Mouse (Mus musculus) stomach, embryonic 15.5 days (tissue): ENCODE data around the gene Mslnl. TPM values are rescaled to one million over a fixed set of nuclear protein-coding genes. Genes with fewer than 3 reads are reported as not detected.
A peak's percentile ranks its signal among the peaks of the same experiment; 100 is the strongest.
"Not testable (repeated sequence)": the region's sequence is repeated elsewhere in the genome, so short reads cannot be mapped to it uniquely, and the experiment has no call there.

Experiments
- ATAC-seq: fragments of 200-750 bp; cut with Nextera tagmentation; 2 replicates; pipeline ENCODE4 v1.8.0; 2017; ENCODE audit warnings: low read depth, moderate number of reproducible peaks, moderate TSS enrichment; ENCODE audit not compliant: insufficient read depth, low FRiP score
- H3K27ac ChIP-seq: fragments of 300-500 bp; sonication (generic); 2 replicates; pipeline ENCODE4 v1.5.1; 2015; ENCODE audit warnings: mild to moderate bottlenecking, inconsistent platforms
- H3K27me3 ChIP-seq: fragments of 300-500 bp; sonication (generic); replicated peaks from 2 replicates; pipeline ENCODE4 v1.6.1; 2015; ENCODE audit warnings: inconsistent platforms
- H3K36me3 ChIP-seq: fragments of 300-500 bp; sonication (generic); 2 replicates; pipeline ENCODE4 v1.6.1; 2015; ENCODE audit warnings: inconsistent platforms
- H3K4me1 ChIP-seq: fragments of 300-500 bp; sonication (generic); 2 replicates; pipeline ENCODE4 v1.6.1; 2015; ENCODE audit warnings: inconsistent platforms
- H3K4me2 ChIP-seq: fragments of 300-500 bp; sonication (generic); 2 replicates; pipeline ENCODE4 v1.6.1; 2015; ENCODE audit warnings: mild to moderate bottlenecking, inconsistent platforms
- H3K4me3 ChIP-seq: fragments of 300-500 bp; sonication (generic); replicated peaks from 2 replicates; pipeline ENCODE4 v1.5.1; 2015; ENCODE audit warnings: inconsistent platforms
- H3K9ac ChIP-seq: fragments of 300-500 bp; sonication (generic); 2 replicates; pipeline ENCODE4 v1.6.1; 2015; ENCODE audit warnings: inconsistent platforms
- H3K9me3 ChIP-seq: fragments of 300-500 bp; sonication (generic); 2 replicates; pipeline ENCODE4 v1.6.1; 2016; ENCODE audit warnings: inconsistent platforms
- WGBS: fragments of 180-500 bp; shearing (Covaris S2); methylation state at CpG from one replicate; pipeline ENCODE4 v1.1.7; 2015; 5-methylcytosine and 5-hydroxymethylcytosine counted together
- polyA plus RNA-seq: library from polyadenylated mRNA; unstranded; fragments of >200 nt; fragmentation: Nextera tagmentation; extraction: Ambion mirVana; gene quantifications from 2 replicates; pipeline ENCODE4 v1.2.1, GENCODE M21; 2015

The Mslnl gene
- polyA plus RNA-seq, 1 experiment from 2014 or later = not detected

DNA sequence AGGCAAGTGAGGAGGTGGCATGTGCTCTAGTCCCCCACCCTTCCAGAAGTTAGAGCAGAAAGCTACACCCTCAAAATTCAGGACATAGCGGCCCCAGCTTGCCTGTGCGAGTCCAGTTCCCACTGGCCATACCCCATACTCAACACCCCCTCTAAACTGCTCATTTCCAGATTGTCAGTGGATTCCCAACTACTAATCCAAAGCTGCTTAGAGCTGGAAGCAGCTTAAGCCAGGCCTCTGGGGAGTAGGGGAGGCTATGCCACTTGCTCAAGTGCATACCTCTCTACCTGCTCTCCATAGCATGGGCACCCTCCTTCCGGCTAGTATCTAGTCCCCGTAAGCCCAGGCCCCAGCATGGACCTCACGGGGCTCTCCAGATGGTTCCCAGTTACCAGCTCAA lies 14.4 kb upstream of the Mslnl start:
- Histone ChIP-seq H3K9me3 (no peaks in the 10 kb centered on the region), H3K9ac (no peak overlapping the region), H3K27me3 (peaks cover 16% of the 10 kb centered on the region), H3K4me1 (peaks cover 24% of the 10 kb centered on the region), H3K4me3 (no peak overlapping the region), H3K27ac (no peak overlapping the region), H3K36me3 (peaks cover 7% of the 10 kb centered on the region), H3K4me2 (no peak overlapping the region)
- 91% methylated on average over 5 of the region's 5 CpGs for WGBS
- no peak for ATAC-seq

DNA sequence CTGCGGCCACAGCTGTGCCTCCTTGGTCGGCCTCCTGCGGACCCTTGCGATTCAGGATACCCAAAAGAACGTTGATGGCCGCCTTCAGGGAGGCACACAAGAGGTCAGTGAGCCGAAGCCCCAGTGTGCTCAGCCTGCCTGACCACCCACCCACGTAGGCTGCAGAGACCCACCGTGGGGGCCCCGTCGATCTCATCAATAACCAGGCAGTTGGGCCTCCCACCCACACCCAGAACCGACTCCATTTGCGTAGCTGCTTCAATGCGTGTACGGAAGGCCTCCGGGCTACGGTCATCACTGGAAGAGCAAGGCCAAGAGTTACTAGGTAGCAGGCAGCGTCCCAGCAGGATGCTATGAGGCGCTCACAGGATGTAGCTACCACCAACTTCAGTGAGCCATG lies 12.4 kb upstream of the Mslnl start:
- no peaks in the 10 kb centered on the region for H3K27me3 ChIP-seq

DNA sequence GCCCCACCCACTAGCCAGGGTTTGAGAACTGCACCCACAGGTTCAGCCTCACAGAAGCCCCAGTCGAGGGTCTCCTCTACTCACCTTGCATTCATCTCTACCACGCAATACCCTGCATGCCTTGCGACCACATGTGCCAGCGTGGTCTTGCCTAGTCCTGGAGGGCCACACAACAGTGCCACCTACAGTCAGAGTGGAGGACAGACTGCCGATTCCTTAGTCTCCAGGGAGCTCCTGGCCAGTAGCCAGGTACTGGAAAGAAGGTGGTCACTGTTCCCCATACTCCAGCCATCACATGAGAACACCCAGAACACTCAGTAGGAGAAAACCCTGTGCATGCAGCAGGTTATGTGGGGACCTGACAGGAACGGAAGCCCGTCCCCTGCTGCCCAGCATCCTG lies 11.9 kb upstream of the Mslnl start:
- H3K9me3 ChIP-seq = no peaks in the 10 kb centered on the region
- peaks cover 7% of the 10 kb centered on the region for H3K36me3 ChIP-seq
- H3K27me3 ChIP-seq = no peaks in the 10 kb centered on the region
- H3K4me2 ChIP-seq = no peak overlapping the region
- no peak overlapping the region for H3K27ac ChIP-seq
- H3K4me1 ChIP-seq = peaks cover 24% of the 10 kb centered on the region
- 84% methylated on average over 7 of the region's 7 CpGs for WGBS
- H3K9ac ChIP-seq = no peak overlapping the region
- ATAC-seq = no peak
- no peak overlapping the region for H3K4me3 ChIP-seq

More for the DNA sequence above, 12.4 kb upstream of the Mslnl start:
- no peak for ATAC-seq
- WGBS = 97% methylated on average over 19 of the region's 19 CpGs
- H3K4me2 ChIP-seq = no peak overlapping the region
- H3K9me3 ChIP-seq = no peaks in the 10 kb centered on the region
- peaks cover 7% of the 10 kb centered on the region for H3K36me3 ChIP-seq
- no peak overlapping the region for H3K4me3 ChIP-seq
- H3K4me1 ChIP-seq = peaks cover 21% of the 10 kb centered on the region
- H3K27ac ChIP-seq = no peak overlapping the region
- no peak overlapping the region for H3K9ac ChIP-seq

GRCm38 (mm10) chr17:25725264-25725663 lies 10.6 kb upstream of the Mslnl start:
- Histone ChIP-seq H3K4me1 (peaks cover 24% of the 10 kb centered on the region), H3K4me3 (no peak overlapping the region), H3K9me3 (no peaks in the 10 kb centered on the region), H3K9ac (no peak overlapping the region), H3K4me2 (no peak overlapping the region), H3K36me3 (peaks cover 7% of the 10 kb centered on the region), H3K27me3 (no peaks in the 10 kb centered on the region), H3K27ac (no peak overlapping the region)
- 87% methylated on average over 6 of the region's 6 CpGs for WGBS
- ATAC-seq = no peak

DNA sequence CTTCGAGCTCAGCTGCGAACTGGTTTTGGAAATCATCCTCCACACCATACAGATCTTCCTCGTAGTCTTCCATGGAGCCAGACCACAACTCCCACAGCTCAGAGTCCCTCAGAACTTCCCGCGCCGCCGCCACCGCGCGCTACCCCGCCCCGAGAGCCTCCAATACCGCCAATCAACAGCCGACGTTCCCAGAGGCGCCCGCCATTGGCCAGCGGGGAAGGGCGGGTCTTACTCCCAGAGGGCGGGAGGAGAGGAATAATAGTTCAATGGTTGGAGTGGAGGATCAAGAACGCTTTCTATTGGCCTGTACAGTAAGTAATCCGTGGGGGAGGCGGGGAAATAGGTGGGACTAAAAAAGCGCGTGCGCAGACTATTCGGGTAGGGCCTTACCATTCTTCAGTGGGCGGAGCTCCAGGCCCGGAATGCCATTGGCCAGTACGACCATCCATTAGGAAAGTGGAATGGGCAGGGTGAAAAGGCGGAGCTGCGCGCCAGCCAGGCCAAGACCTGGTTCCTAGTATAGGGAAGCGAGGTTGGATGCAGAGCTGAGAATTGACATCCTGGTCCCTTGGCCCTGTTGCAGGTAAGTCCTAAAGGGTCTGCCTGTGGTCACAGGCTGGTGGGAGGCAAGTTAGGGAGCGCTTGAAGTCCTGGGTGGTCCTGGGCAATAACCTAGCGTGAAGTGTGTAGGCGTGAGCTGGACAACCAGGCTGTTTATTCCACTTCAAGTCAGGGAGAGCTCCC lies 8.4 kb upstream of the Mslnl start, which contains the start of the genes Chtf18 and Rpusd1:
TSS of gene Chtf18 (minus strand) at position 155 of the 744 bp plus-strand sequence.
TSS of gene Rpusd1 (plus strand) at position 406 of the 744 bp plus-strand sequence.
- Histone ChIP-seq H3K27ac (peak within 1 kb of the TSS; percentile 28; the same call in 1 of the 2 replicates), H3K27me3 (no peaks in the 10 kb centered on the region), H3K9ac (peak within 1 kb of the TSS; percentile 69), H3K4me2 (peak within 1 kb of the TSS; percentile 97), H3K4me3 (peak within 1 kb of the TSS; percentile 69), H3K4me1 (peaks cover 24% of the 10 kb centered on the region), H3K36me3 (peaks cover 7% of the 10 kb centered on the region), H3K9me3 (no peaks in the 10 kb centered on the region)
- WGBS = 1% methylated on average over 37 of the region's 37 CpGs
- peak; percentile 99 for ATAC-seq

- no peak for ATAC-seq
- Histone ChIP-seq H3K9ac (peak overlapping the region; percentile 69), H3K27ac (peak overlapping the region; percentile 28; the same call in 1 of the 2 replicates), H3K36me3 (peaks cover 7% of the 10 kb centered on the region; the same call in 1 of the 2 replicates), H3K4me2 (peak overlapping the region; percentile 90), H3K27me3 (no peaks in the 10 kb centered on the region), H3K9me3 (no peaks in the 10 kb centered on the region), H3K4me3 (peak overlapping the region; percentile 69), H3K4me1 (peaks cover 24% of the 10 kb centered on the region)
- WGBS = 18% methylated on average over 4 of the region's 4 CpGs
These were observed 7.9 kb upstream of the Mslnl start for GRCm38 (mm10) chr17:25728009-25728270.

- H3K9ac ChIP-seq = no peak overlapping the region
- H3K27me3 ChIP-seq = no peaks in the 10 kb centered on the region
- no peak for ATAC-seq
- H3K4me1 ChIP-seq = peaks cover 9% of the 10 kb centered on the region
- H3K4me3 ChIP-seq = no peak overlapping the region
- H3K9me3 ChIP-seq = no peaks in the 10 kb centered on the region
- no peak overlapping the region for H3K4me2 ChIP-seq
- WGBS = 15% methylated on average over 2 of the region's 2 CpGs
- H3K27ac ChIP-seq = no peak overlapping the region
- H3K36me3 ChIP-seq = no peaks in the 10 kb centered on the region
These were observed 3.8 kb upstream of the Mslnl start for GRCm38 (mm10) chr17:25732082-25732481.

DNA sequence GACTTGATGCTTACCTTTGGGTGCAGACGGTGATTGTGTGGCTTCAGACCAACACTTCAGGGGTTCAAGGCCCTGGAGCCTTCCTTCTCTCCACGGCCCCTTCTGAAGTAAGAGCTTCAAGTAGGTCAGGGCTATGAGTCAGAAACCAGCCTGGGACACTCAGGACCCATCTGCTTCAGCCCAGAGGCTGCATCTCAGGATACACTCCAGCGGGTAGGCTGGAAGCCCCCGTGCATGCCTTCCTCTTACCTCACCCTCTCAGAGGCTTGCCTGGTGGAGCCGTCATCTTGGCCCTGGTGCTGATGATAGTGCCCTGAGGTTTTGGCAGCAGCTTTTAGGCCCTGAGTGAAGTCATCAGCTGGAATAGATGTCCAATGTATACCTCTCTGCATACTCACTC lies 596 bp upstream of the Mslnl start:
- Histone ChIP-seq H3K9me3 (no peaks in the 10 kb centered on the region), H3K9ac (no peak overlapping the region), H3K27ac (no peak overlapping the region), H3K36me3 (no peaks in the 10 kb centered on the region), H3K4me3 (no peak overlapping the region), H3K4me1 (no peaks in the 10 kb centered on the region), H3K27me3 (no peaks in the 10 kb centered on the region), H3K4me2 (no peak overlapping the region)
- 85% methylated on average over 5 of the region's 5 CpGs for WGBS
- ATAC-seq = no peak

DNA sequence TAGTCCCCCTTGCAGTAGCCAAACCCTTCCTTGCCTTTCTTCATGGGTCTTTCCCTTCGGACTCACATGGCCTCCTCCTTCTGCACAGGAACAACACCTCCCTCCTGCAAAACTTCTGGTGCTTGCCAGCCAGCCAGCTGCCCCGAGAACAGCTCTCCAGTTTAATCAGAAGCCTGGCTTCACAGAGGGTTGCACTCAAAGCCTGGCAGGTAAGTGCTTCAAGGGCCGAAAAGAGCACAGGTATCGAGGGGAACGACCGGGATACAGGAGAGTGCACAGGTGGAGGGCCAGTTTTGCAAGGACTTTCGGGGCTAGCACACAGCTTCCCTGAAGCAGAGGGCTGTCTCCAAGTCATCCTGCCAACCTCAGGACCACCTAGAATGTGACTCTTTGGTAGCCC lies 3.0 kb downstream of the Mslnl start:
- WGBS = 79% methylated on average over 7 of the region's 7 CpGs
- no peak overlapping the region for H3K4me3 ChIP-seq
- no peaks in the 10 kb centered on the region for H3K9me3 ChIP-seq
- ATAC-seq = no peak
- H3K4me1 ChIP-seq = no peaks in the 10 kb centered on the region
- no peak overlapping the region for H3K4me2 ChIP-seq
- no peak overlapping the region for H3K9ac ChIP-seq
- no peak overlapping the region for H3K27ac ChIP-seq
- no peaks in the 10 kb centered on the region for H3K36me3 ChIP-seq
- no peaks in the 10 kb centered on the region for H3K27me3 ChIP-seq

- not testable (repeated sequence) for H3K4me3 ChIP-seq, H3K9ac ChIP-seq, H3K27me3 ChIP-seq, H3K9me3 ChIP-seq, ATAC-seq, H3K4me1 ChIP-seq, H3K4me2 ChIP-seq, H3K27ac ChIP-seq, H3K36me3 ChIP-seq
- WGBS = 73% methylated on average over 12 of the region's 12 CpGs
These were observed 5.6 kb downstream of the Mslnl start for GRCm38 (mm10) chr17:25741471-25741870.

DNA sequence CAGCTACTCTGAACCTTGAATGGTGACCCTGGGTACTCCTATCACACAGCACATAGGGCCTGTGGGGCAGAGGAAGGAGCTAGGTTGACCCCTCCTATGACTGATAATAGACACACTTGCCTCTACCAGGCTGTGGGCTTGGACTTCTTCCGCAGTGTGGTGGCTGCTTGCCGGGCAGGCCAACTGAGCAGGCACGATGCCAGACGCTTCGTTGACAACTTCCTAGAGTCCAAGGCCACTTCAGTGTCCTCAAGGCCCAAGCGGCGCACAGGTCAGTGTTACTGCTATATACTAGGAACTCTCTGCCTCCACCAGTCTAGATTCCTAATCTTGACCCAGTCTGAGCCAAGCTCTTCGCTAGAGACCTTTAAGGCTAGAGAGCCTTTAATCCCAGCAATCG lies 8.0 kb downstream of the Mslnl start:
- Histone ChIP-seq H3K4me1 (no peaks in the 10 kb centered on the region), H3K9me3 (no peaks in the 10 kb centered on the region), H3K36me3 (no peaks in the 10 kb centered on the region), H3K4me2 (no peak overlapping the region), H3K27ac (no peak overlapping the region), H3K9ac (no peak overlapping the region), H3K27me3 (no peaks in the 10 kb centered on the region), H3K4me3 (no peak overlapping the region)
- ATAC-seq = no peak
- WGBS = 88% methylated on average over 9 of the region's 9 CpGs

- H3K36me3 ChIP-seq = no peaks in the 10 kb centered on the region
- no peak overlapping the region for H3K9ac ChIP-seq
- no peak for ATAC-seq
- 72% methylated on average over 10 of the region's 10 CpGs for WGBS
- no peaks in the 10 kb centered on the region for H3K9me3 ChIP-seq
- no peak overlapping the region for H3K4me2 ChIP-seq
- no peaks in the 10 kb centered on the region for H3K27me3 ChIP-seq
- H3K27ac ChIP-seq = no peak overlapping the region
- no peak overlapping the region for H3K4me3 ChIP-seq
- no peaks in the 10 kb centered on the region for H3K4me1 ChIP-seq
These were observed 8.5 kb downstream of the Mslnl start for GRCm38 (mm10) chr17:25744311-25744710.

DNA sequence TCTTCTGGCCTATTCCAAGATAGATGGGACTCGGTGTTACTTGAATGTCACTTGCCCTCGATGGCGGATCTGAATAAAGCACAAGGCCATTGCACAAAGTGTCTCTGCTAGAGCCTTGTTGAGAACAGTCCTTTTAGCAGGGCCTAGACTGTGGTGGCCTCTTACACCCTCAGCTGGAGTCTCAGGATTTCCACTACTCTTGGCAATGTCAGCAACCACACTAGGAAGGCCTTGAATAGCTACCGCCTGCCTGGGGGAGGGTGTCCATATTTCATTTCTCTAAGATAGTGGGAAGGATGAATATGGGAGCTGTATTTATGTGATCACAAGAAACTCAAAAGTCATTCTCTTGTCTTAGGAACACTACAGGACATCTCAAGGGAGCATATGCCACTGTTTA lies 12.4 kb downstream of the Mslnl start:
- Histone ChIP-seq H3K9ac (no peak overlapping the region), H3K9me3 (no peaks in the 10 kb centered on the region), H3K4me2 (no peak overlapping the region), H3K27me3 (no peaks in the 10 kb centered on the region), H3K36me3 (no peaks in the 10 kb centered on the region), H3K27ac (no peak overlapping the region), H3K4me1 (peaks cover 6% of the 10 kb centered on the region), H3K4me3 (no peak overlapping the region)
- ATAC-seq = no peak
- 92% methylated on average over 4 of the region's 4 CpGs for WGBS
